Mouse (Mus musculus): ENCODE data around the gene Fsd2.

Gene Fsd2

GRCm38 (mm10) chr7:81540999-81541398, 25.7 kb downstream of the Fsd2 start:
- DNase-seq = no peak

GRCm38 (mm10) chr7:81539565-81539964, 27.2 kb downstream of the Fsd2 start:
- DNase-seq = no peak

- DNase-seq = no peak
Observed at GRCm38 (mm10) chr7:81538070-81538675, 28.6 kb downstream of the Fsd2 start.

- no peak for DNase-seq
Observed at GRCm38 (mm10) chr7:81536478-81536877, 30.3 kb downstream of the Fsd2 start.

- DNase-seq = no peak
Observed at GRCm38 (mm10) chr7:81531462-81531861, 35.3 kb downstream of the Fsd2 start.

GRCm38 (mm10) chr7:81528918-81529317, 37.8 kb downstream of the Fsd2 start:
- no peak for DNase-seq

GRCm38 (mm10) chr7:81523663-81524017, 43.1 kb downstream of the Fsd2 start:
- DNase-seq = no peak

GRCm38 (mm10) chr7:81523008-81523662, 43.6 kb downstream of the Fsd2 start:
- DNase-seq = peak; percentile 87

- no peak for DNase-seq
Observed at GRCm38 (mm10) chr7:81516154-81517030, 50.4 kb downstream of the Fsd2 start.

GRCm38 (mm10) chr7:81514906-81515590, 51.7 kb downstream of the Fsd2 start:
- DNase-seq = no peak

- no peak for DNase-seq
Observed at GRCm38 (mm10) chr7:81501050-81501449, 65.7 kb downstream of the Fsd2 start.

- DNase-seq = no peak
Observed at GRCm38 (mm10) chr7:81498181-81498580, 68.6 kb downstream of the Fsd2 start, which contains the start of gene BC048679. TSS of gene BC048679 (minus strand) at chr7:81498281.

GRCm38 (mm10) chr7:81497171-81497570, 69.6 kb downstream of the Fsd2 start:
- no peak for DNase-seq

- DNase-seq = peak; percentile 69
Observed at GRCm38 (mm10) chr7:81493331-81494021, 73.3 kb downstream of the Fsd2 start, which contains the start of gene Ap3b2. TSS of gene Ap3b2 (minus strand) at chr7:81493925.

- DNase-seq = no peak
Observed at GRCm38 (mm10) chr7:81492628-81493027, 74.1 kb downstream of the Fsd2 start.

- DNase-seq = no peak
Observed at GRCm38 (mm10) chr7:81489649-81490048, 77.1 kb downstream of the Fsd2 start.

All from kidney, adult 18-20 months (tissue).